Mouse (Mus musculus) cerebellum, adult 2 months (tissue): Measurements from ENCODE around the gene Eepd1. TPM values are rescaled to one million over a fixed set of nuclear protein-coding genes. Genes with fewer than 3 reads are reported as not detected.
"Not testable (repeated sequence)": the region's sequence is repeated elsewhere in the genome, so short reads cannot be mapped to it uniquely, and the experiment has no call there.

Experiments
- DNase-seq, 2 experiments: peaks; one replicate each; pipeline ENCODE4 v3.0.0; 2021
- H3K27ac ChIP-seq: fragments of 200-500 bp; 2 replicates; pipeline ENCODE4 v1.5.1; 2012; ENCODE audit warnings: low read length, control low read depth, inconsistent platforms; ENCODE audit not compliant: insufficient read depth
- H3K27me3 ChIP-seq: fragments of 200-500 bp; 2 replicates; pipeline ENCODE4 v1.6.1; 2012; ENCODE audit warnings: inconsistent platforms, mild to moderate bottlenecking, low read length, moderate library complexity; ENCODE audit not compliant: control insufficient read depth, insufficient read depth
- H3K4me1 ChIP-seq: fragments of 200-500 bp; 2 replicates; pipeline ENCODE4 v1.6.1; 2011; ENCODE audit warnings: low read length; ENCODE audit not compliant: control insufficient read depth, insufficient read depth
- H3K4me3 ChIP-seq: fragments of 200-500 bp; replicated peaks from 2 replicates; pipeline ENCODE3; 2011; ENCODE audit warnings: mild to moderate bottlenecking, low read depth, low read length, control low read depth; ENCODE audit not compliant: insufficient read depth
- CTCF ChIP-seq: fragments of 200-500 bp; IDR thresholded peaks from 2 replicates; pipeline ENCODE4 v1.5.1; 2011; ENCODE audit warnings: low read depth, mild to moderate bottlenecking, control low read depth, low read length, moderate library complexity, borderline replicate concordance; ENCODE audit not compliant: insufficient read depth
- POLR2A ChIP-seq: fragments of 200-500 bp; IDR thresholded peaks from 2 replicates; pipeline ENCODE4 v1.6.1; 2011; ENCODE audit warnings: low read length, control low read depth, borderline replicate concordance; ENCODE audit not compliant: insufficient read depth
- WGBS: fragments of 180-500 bp; shearing (Covaris S2); methylation state at CpG from one replicate; pipeline ENCODE4 v1.1.7; 2018; 5-methylcytosine and 5-hydroxymethylcytosine counted together
- polyA plus RNA-seq: library from polyadenylated mRNA; depleted of rRNA; stranded (reverse); fragments of >200 nt; gene quantifications from 2 replicates; pipeline ENCODE4 v1.2.3, GENCODE M21; 2012; rRNA removed

Gene Eepd1
- polyA plus RNA-seq: 11.0 and 11.2 TPM in 2 replicates

- peak; percentile 97 for DNase-seq
- WGBS: 1% methylated on average over 75 of the region's 75 CpGs
- H3K4me3 ChIP-seq: peak within 1 kb of the TSS; percentile 64
- H3K27me3 ChIP-seq: no peaks in the 10 kb centered on the region
- TF ChIP-seq CTCF: no peak
- peak; percentile 65 for TF ChIP-seq POLR2A
- peaks cover 20% of the 10 kb centered on the region for H3K4me1 ChIP-seq
- H3K27ac ChIP-seq: peak within 1 kb of the TSS; percentile 11; the same call in 1 of the 2 replicates
Measured at GRCm38 (mm10) chr9:25481344-25482095, at the start of gene Eepd1. TSS of gene Eepd1 (plus strand) at chr9:25481547.

- 90% methylated on average over 3 of the region's 3 CpGs for WGBS
- DNase-seq: no peak
- Histone ChIP-seq H3K4me1 (no peaks in the 10 kb centered on the region), H3K27me3 (no peaks in the 10 kb centered on the region), H3K27ac (no peak overlapping the region), H3K4me3 (no peak overlapping the region)
- TF ChIP-seq POLR2A (no peak), CTCF (no peak)
Measured at GRCm38 (mm10) chr9:25438836-25439235, 42.5 kb upstream of the Eepd1 start.

GRCm38 (mm10) chr9:25440046-25440445 is 41.3 kb upstream of the Eepd1 start:
- not testable (repeated sequence) for H3K27ac ChIP-seq, H3K4me3 ChIP-seq, DNase-seq, H3K27me3 ChIP-seq, H3K4me1 ChIP-seq
- WGBS: 89% methylated on average over 5 of the region's 5 CpGs

- no peak for TF ChIP-seq POLR2A
- no peak for TF ChIP-seq CTCF
- Histone ChIP-seq H3K4me1 (no peaks in the 10 kb centered on the region), H3K27me3 (no peaks in the 10 kb centered on the region), H3K27ac (no peak overlapping the region), H3K4me3 (no peak overlapping the region)
- no peak for DNase-seq
Measured at GRCm38 (mm10) chr9:25442041-25442440, 39.3 kb upstream of the Eepd1 start.

- DNase-seq: no peak
- H3K4me1 ChIP-seq: no peaks in the 10 kb centered on the region
- H3K27ac ChIP-seq: no peak overlapping the region
- no peak for TF ChIP-seq CTCF
- no peak for TF ChIP-seq POLR2A
- no peaks in the 10 kb centered on the region for H3K27me3 ChIP-seq
- H3K4me3 ChIP-seq: no peak overlapping the region
- 78% methylated on average over 3 of the region's 3 CpGs for WGBS
Measured at GRCm38 (mm10) chr9:25443029-25443428, 38.3 kb upstream of the Eepd1 start.

- no peaks in the 10 kb centered on the region for H3K4me1 ChIP-seq
- TF ChIP-seq POLR2A (no peak), CTCF (no peak)
- no peak overlapping the region for H3K4me3 ChIP-seq
- H3K27ac ChIP-seq: no peak overlapping the region
- no peaks in the 10 kb centered on the region for H3K27me3 ChIP-seq
- no peak for DNase-seq
Measured at GRCm38 (mm10) chr9:25443546-25443945, 37.8 kb upstream of the Eepd1 start.

- 55% methylated on average over 4 of the region's 4 CpGs for WGBS
Measured at GRCm38 (mm10) chr9:25450394-25450793, 31.0 kb upstream of the Eepd1 start.

GRCm38 (mm10) chr9:25455027-25455426 is 26.3 kb upstream of the Eepd1 start:
- no peak for TF ChIP-seq POLR2A
- TF ChIP-seq CTCF: no peak
- H3K27ac ChIP-seq: no peak overlapping the region
- no peak for DNase-seq
- WGBS: 88% methylated on average over 2 of the region's 2 CpGs
- H3K4me3 ChIP-seq: no peak overlapping the region
- H3K4me1 ChIP-seq: no peaks in the 10 kb centered on the region
- H3K27me3 ChIP-seq: no peaks in the 10 kb centered on the region

More at GRCm38 (mm10) chr9:25450394-25450793, 31.0 kb upstream of the Eepd1 start:
- no peak overlapping the region for H3K4me3 ChIP-seq
- no peak for DNase-seq
- no peak for TF ChIP-seq CTCF
- no peak for TF ChIP-seq POLR2A
- no peak overlapping the region for H3K27ac ChIP-seq
- no peaks in the 10 kb centered on the region for H3K27me3 ChIP-seq
- H3K4me1 ChIP-seq: no peaks in the 10 kb centered on the region
